Mouse (Mus musculus): Measurements from ENCODE around the gene Ucp2. TPM values are rescaled to one million over a fixed set of nuclear protein-coding genes. Genes with fewer than 3 reads are reported as not detected.
"Not testable (repeated sequence)": the region's sequence is repeated elsewhere in the genome, so short reads cannot be mapped to it uniquely, and the experiment has no call there.

Ucp2 gene
- total RNA-seq, 2 experiments from 2014 or later, result 77.1 to 78.9 TPM

DNA sequence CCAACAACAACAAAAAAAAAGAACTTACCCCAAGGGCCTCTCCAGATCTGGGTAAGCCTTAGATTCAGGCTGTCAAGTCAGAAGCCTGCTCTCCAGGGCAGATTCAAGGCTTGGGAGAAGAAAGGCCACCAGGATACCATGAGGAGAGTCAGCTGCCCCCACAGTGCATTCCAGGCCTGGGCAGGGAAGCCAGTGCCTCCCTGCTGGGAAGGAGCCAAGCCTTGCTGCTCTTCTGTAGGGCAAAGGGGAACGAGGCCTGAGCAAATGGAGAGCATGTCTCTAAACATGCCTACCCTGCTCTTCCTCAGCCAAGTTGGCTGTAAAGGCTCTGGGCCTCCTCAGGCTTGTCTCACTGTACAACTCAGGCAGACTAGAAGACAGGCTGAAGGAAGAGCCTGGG is 18.5 kb upstream of the Ucp2 start:
- DNase-seq (ENCODE audit: low spot score in 2 of 2), result no peak
- intact Hi-C loops (cut with DNase I), result no loop called here

DNA sequence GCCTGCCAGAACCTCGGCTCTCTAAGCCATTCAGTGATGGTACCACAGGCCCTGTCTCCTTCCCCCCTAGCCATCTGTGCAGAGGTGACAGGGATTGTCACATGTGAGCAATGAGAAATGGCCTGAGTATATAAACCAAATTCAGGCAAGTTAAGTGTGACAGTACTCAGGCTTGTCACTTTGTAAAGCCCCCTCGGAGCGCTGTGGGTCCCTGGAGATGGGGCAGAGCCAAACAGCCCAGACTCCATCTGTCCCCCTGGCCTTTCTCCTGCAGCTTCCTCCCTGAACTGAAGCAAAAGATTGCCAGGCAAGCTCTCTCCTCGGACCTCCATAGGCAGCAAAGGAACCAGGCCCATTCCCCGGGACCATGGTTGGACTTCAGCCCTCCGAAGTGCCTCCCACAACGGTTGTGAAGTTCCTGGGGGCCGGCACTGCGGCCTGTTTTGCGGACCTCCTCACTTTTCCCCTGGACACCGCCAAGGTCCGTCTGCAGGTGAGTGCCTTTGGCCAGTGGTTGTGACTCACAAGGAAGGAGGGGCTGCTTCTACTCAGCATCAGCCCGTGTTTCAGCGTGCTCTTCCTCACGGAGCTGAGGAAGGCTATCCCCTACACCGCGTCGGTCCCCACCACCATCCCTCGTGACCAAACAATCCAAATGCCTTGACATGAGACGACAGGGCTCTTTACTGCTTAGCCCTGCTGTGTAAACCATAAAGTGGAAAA is 13.9 kb upstream of the Ucp2 start:
- no peak for DNase-seq (ENCODE audit: low spot score in 2 of 2)
- intact Hi-C loops (cut with DNase I), result no loop called here

GRCm38 (mm10) chr7:100479823-100480164 is 13.3 kb upstream of the Ucp2 start:
- intact Hi-C loops (cut with DNase I), result no loop called here
- no peak for DNase-seq (ENCODE audit: low spot score in 2 of 2)

GRCm38 (mm10) chr7:100480175-100480574 is 13.0 kb upstream of the Ucp2 start:
- intact Hi-C loops (cut with DNase I), result no loop called here
- DNase-seq (ENCODE audit: low spot score in 2 of 2), result no peak

DNA sequence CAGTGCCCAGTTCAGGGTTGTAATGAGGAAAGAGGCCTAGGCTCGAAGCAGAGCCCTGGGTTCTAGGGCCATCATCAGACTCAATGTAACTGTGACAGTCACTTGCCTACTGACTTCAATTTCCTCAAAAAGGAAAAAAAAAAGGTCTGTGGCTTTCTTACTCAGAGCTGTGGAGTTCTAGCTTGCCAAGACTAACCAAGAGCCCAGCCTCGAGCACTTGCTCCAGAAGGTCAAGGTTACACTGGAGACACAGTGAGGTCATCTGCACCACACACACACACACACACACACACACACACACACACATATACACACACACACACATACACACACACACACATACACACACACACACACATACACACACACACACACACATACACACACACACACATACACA is 11.1 kb upstream of the Ucp2 start:
- intact Hi-C loops (cut with DNase I); DNase-seq (ENCODE audit: low spot score in 2 of 2): not testable (repeated sequence)

DNA sequence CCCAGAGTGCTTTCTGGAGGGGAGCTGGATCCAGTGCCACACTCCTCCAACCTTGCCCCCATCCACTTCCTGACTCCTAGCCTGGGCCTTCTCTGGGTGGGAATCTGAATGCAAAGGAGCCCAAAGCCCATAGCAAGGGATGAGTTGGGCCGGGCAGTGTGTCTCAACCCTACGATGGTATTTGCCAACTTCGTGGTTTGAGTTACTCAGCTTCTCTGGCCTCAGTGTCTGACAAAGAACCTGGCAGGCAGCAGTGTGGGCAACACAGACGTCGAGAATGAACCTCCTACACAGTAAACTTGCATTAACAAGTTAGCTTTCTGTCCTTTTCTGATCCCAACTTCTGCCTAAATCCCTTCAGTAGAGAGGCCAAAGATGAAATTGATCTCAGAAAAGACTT is 8.6 kb upstream of the Ucp2 start:
- peak in 1 of 2 experiments; percentile 46 for DNase-seq (ENCODE audit: low spot score in 2 of 2)
- intact Hi-C loops (cut with DNase I), result no loop called here

DNA sequence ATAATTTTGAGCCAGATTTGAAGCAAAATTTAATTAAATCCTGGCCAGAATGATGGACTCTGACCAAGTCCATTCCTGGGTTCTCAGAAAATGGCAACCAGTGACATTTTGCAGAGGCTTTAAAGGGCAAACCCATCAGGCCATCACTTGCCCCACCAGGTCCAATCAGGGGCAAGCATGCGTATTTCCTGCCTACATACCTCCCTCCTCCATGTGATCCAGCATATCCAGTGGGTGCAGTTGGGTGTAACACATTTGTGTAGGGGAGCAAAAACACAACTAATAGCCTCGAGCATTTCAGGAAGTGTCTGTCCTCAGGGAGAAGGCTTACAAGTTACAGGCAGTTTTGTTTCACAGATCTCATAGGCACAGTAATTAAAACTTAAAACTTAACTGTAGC is 5.8 kb upstream of the Ucp2 start:
- DNase-seq (ENCODE audit: low spot score in 2 of 2), result no peak
- intact Hi-C loops (cut with DNase I), result no loop called here

- intact Hi-C loops (cut with DNase I), result no loop called here
- DNase-seq (ENCODE audit: low spot score in 2 of 2), result no peak
Observed at GRCm38 (mm10) chr7:100488474-100489048, 4.6 kb upstream of the Ucp2 start.

DNA sequence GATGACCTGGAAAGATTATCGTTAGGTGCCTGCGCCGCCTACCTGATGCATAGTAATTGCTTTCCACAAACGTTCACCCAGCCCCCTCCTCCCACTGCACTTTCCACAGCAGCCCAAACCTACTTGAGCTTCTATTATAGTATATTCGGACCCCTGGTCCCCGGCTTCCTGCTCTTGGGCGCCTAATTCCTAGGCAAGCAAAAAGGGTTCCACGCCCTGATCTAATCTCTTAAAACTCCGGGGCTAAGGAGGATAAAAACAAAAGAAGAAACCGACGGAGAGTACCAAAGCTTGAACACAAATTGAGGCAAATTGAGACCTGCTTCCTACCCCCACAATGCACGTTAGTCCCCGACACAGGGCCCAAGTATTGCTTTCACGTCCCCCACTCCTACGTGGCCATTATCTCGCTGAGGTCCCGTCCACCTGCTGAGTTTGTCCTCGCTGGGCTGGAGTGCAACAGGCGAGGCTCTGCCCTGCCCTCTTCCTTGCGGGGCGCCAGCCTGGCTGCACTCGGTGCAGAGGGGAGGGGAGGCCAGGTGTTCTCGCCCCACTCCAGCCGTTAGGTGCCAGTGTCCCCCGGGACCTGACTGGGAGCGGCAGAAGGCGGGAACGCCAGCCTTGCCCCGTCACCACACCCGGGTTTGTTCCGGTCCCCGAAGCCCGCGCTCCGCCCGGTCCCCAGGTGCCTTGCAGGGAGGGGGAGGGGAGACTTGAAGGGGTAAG is 583 bp upstream of the Ucp2 start:
- intact Hi-C loops (cut with DNase I), result no loop called here
- no peak for DNase-seq (ENCODE audit: low spot score in 2 of 2)

DNA sequence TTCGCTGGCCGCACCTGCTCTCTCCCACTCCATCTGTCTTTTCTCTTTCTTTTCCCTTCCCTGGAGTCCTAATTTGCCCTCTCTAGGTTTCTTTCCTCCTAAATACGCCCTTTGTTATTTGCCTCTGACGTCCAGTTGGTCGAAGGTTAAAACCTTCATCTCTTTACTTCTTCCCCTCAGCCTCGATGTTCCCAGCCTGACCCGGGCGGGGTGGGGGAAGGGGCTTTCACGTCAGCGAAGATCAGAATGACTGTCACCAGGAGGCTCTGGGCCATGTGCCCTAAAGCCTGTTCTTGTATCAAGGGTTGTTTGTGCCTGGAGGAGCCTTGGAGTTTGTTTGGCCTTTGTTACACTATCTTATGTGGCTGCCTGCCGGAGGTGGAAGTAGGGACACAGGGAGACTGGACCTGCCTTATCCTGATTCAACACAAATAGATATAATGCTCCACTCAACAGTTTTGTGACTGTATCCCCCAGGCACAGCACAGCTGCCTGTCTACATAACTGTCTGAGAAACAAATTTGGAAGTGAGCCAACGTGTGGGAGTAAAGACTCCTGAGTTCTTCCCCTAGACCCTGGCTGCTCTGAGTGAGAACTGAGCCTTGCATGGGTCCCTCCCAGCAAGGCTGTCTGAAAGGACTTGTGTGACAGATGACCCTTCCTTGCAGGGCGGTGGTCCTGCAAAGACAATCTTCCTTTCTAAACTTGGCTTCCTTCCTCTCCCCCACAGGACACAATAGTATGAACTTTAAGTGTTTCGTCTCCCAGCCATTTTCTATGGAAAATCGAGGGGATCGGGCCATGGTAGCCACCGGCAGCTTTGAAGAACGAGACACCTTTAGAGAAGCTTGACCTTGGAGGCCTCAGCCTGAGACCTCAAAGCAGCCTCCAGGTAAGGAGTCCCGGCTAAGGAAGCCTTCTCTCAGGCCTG is 612 bp downstream of the Ucp2 start:
- intact Hi-C loops (cut with DNase I), result no loop called here
- peak in 1 of 2 experiments; percentile 44 for DNase-seq (ENCODE audit: low spot score in 2 of 2)

- intact Hi-C loops (cut with DNase I), result no loop called here
- no peak for DNase-seq (ENCODE audit: low spot score in 2 of 2)
Observed at GRCm38 (mm10) chr7:100494415-100494831, 1.3 kb downstream of the Ucp2 start.

- no peak for DNase-seq (ENCODE audit: low spot score in 2 of 2)
- intact Hi-C loops (cut with DNase I), result loop anchor here (5.0 kb wide), 1 partner anchor 68 kb away; no protein-coding TSS in a partner anchor
Observed at GRCm38 (mm10) chr7:100495042-100495441, 1.9 kb downstream of the Ucp2 start.

DNA sequence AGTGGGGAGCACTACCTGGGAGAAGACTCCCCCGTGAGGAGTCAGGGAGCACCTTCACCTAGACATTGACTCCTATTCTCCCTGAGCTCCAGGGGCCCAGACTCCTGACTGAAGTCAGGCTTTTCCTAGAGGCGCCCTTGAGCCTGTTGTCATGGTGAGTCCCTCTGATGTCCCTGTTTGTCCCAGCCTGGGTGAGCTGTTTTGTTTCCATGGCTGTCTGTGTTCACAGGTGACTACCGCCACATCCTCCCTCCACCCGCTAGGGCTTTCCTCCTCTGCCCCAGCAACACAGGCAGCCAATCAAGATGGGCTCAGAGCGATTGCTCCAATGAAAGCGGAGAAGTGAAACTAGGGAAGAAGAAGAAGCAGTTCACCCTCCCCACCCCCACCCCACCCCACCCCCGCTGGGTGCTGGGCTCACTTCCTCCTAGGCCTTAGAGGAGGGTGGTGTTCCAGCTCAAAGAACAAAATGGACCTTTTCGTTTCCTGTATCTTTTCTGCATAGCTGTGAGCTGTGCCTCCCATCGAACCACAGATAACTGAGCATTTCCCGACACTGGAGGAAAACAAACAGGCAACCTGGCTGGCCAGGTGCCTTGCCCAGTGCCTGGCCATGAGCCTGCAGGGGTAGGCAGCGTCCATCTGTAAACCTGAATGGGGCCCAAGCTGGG is 2.6 kb downstream of the Ucp2 start:
- peak; percentile 62 to 83 for DNase-seq (ENCODE audit: low spot score in 2 of 2)
- intact Hi-C loops (cut with DNase I), result loop anchor here (5.0 kb wide), 1 partner anchor 68 kb away; no protein-coding TSS in a partner anchor

DNA sequence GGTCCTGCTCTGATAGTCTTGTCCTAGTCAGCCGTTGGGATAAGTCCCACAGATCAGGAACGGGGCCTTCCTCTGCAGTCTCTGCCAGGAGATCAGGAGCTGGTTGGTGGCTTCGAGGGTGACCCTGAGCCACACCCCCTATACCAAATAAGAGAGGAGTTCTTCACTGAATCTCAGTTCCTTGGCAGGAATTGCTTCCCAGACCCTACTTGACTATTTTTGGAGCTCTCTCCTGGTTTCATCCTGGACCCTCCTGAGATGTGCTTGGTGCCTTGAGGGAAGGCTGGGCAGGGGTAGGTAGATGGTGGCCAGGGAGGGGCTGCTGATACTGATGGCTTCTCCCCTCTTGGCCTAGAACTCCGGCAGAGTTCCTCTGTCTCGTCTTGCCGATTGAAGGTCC is 3.2 kb downstream of the Ucp2 start:
- intact Hi-C loops (cut with DNase I), result loop anchor here (5.0 kb wide), 1 partner anchor 69 kb away; no protein-coding TSS in a partner anchor
- DNase-seq (ENCODE audit: low spot score in 2 of 2), result no peak

GRCm38 (mm10) chr7:100496791-100497190 is 3.7 kb downstream of the Ucp2 start:
- intact Hi-C loops (cut with DNase I), result loop anchor here (5.0 kb wide), 1 partner anchor 69 kb away; no protein-coding TSS in a partner anchor
- DNase-seq (ENCODE audit: low spot score in 2 of 2), result no peak

DNA sequence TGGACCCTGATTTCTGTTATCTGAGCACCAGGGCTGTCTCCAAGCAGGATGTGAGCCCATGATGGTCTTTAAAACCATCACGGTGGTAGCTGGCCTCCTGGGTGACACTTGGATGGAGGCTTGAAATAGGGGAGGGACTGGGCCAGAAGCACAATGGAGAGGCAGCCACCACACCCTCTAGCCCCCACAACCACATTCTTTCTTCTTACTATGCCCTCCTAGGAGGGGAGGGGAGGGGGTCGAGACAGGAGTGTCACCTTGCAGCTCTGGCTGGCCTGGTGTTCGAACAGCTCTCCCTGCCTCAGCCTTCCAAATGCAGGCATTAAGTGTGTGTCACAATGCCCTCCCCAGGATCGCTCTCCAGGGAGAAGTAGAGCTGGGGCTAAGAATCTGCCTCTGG is 4.3 kb downstream of the Ucp2 start:
- intact Hi-C loops (cut with DNase I), result loop anchor here (5.0 kb wide), 1 partner anchor 70 kb away; no protein-coding TSS in a partner anchor
- DNase-seq (ENCODE audit: low spot score in 2 of 2), result no peak

DNA sequence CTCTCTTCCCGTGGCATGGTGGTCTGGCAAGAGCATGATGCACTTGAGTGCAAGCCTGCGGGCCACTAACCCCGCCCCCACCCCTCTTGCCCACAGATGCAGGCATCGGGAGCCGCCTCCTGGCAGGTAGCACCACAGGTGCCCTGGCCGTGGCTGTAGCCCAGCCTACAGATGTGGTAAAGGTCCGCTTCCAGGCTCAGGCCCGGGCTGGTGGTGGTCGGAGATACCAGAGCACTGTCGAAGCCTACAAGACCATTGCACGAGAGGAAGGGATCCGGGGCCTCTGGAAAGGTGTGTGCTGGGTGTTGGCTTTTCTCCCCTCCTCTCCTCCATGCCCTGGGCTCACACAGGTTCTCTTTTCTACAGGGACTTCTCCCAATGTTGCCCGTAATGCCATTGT is 4.8 kb downstream of the Ucp2 start:
- no peak for DNase-seq (ENCODE audit: low spot score in 2 of 2)
- intact Hi-C loops (cut with DNase I), result loop anchor here (5.0 kb wide), 1 partner anchor 71 kb away; no protein-coding TSS in a partner anchor

- DNase-seq (ENCODE audit: low spot score in 2 of 2), result no peak
- intact Hi-C loops (cut with DNase I), result loop anchor here (5.0 kb wide), 1 partner anchor 72 kb away; no protein-coding TSS in a partner anchor
Observed at GRCm38 (mm10) chr7:100499465-100499864, 6.3 kb downstream of the Ucp2 start.

Measured in left cerebral cortex, postnatal 25 days (tissue).